Mouse (Mus musculus) lung, adult 2 months (tissue): ENCODE measurements at regions not wholly inside any gene's neighbourhood (a gene's known extent, or its start where the extent isn't known, plus 50 kb on each side); places are given as distances from the start of the nearest gene placed in this dataset.

Experiments used
- CTCF ChIP-seq: fragments of 200-500 bp; IDR thresholded peaks from 2 replicates; pipeline ENCODE4 v1.5.1; 2011; ENCODE audit warnings: mild to moderate bottlenecking, low read length, control low read depth; ENCODE audit not compliant: insufficient read depth
- POLR2A ChIP-seq: fragments of 200-500 bp; IDR thresholded peaks from 2 replicates; pipeline ENCODE4 v1.6.1; 2011; ENCODE audit warnings: low read depth, mild to moderate bottlenecking, control low read depth, low read length, borderline replicate concordance; ENCODE audit errors: extremely low read depth

- TF ChIP-seq CTCF: no peak
- no peak for TF ChIP-seq POLR2A
Observed at GRCm38 (mm10) chr4:12611511-12611910, 439.7 kb upstream of the Fam92a start.
